Mouse (Mus musculus) large intestine, adult 2 months (tissue): ENCODE results near the gene Epas1. TPM values are rescaled to one million over a fixed set of nuclear protein-coding genes. Genes with fewer than 3 reads are reported as not detected.

ENCODE experiments used
- DNase-seq: peaks from one replicate; pipeline ENCODE4 v3.0.0-alpha.2; 2012; ENCODE audit warnings: low read depth, low spot score
- WGBS: fragments of 180-500 bp; shearing (Covaris S2); methylation state at CpG from one replicate; pipeline ENCODE4 v1.1.7; 2018; 5-methylcytosine and 5-hydroxymethylcytosine counted together
- polyA plus RNA-seq: library from polyadenylated mRNA; depleted of rRNA; stranded (reverse); fragments of >200 nt; gene quantifications from 2 replicates; pipeline ENCODE4 v1.2.3, GENCODE M21; 2012

Gene Epas1
- polyA plus RNA-seq, 1 experiment, result 17.6 TPM

DNA sequence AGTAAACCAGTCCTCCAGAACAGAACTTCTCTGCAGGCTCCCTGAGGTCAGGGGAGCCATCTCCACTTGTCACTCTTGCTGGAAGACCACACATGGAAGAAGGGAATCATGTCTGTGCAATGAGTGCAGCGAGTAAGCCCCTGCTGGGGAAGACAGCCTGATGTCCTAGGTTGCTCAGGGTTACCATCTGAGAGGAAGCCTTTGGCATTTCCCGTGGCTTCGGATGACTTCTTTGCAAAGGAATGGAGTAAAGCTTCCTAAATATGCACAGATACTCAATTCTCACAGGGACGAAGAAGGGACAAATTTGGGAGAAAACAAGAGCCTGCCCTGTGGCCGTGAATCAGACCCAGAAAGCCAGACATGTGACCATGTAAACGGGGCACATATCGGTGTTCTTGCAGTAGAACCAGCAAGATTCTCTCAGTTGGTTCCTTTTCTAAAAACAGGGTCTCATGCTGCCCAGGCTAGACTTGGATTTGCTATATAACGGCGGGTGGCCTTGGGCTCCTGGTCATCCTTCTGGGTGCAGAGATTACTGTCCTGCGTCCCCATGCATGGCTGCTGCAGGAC lies 31.0 kb downstream of the Epas1 start:
- DNase-seq, result no peak
- 77% methylated on average over 10 of the region's 10 CpGs for WGBS

DNA sequence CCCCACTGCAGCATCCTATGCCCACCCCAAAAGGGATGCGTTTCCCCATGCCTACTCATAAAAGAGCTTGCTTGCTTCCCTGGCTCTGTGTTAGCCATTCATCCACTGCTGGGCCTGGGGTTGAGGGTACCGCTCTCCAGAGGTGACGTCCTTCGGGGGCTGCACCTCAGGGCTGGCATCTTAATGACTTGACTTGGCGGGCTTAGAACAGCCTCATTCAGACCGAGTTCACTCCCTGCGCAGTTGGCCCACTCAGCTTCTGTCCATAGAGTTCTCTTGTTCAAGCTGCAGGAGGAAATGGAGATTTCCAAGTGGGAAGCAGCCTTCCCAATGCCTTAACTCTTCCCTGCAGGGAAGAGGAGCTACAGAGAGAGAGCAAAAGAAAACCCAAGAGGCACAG lies 32.1 kb downstream of the Epas1 start:
- WGBS, result 73% methylated on average over 7 of the region's 7 CpGs
- no peak for DNase-seq

DNA sequence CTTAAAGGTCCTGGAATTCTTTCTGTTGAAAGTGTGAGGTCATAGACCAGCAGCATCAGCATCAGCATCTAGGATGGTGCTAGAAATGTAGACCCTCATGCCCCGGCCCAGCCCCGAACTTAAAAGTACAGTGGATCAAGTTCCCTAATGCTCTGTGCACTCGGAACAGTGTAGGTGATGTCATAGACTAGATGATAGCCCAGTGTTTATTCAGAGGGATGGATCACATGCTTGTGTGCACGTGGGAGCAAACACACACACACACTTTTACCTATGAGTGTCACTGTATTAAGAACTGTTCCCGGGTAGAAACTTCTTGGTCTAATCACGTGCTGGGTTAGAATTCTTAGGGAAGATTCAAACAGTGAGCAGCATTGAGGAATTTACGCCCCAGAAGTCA lies 33.0 kb downstream of the Epas1 start:
- 68% methylated on average over 7 of the region's 7 CpGs for WGBS
- no peak for DNase-seq

DNA sequence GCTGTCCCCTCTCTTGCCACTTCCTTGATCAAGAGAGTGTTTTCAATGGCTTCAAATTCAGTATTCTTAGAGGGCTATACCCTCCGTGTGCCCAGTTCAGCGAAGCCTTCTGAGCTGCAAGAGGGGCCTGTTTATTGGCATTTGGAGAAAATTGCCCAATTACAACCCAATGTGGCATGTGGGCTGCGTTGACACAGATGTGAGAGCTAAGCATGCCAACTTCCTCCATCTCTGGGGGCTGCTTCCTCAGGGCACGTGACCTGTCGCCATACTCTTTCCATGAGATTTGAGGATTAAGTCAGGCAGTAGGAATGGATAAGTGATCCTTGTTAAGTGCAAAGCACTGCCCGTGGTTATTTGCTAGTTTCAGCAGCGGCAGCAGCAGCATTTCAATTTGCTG lies 34.3 kb downstream of the Epas1 start:
- 73% methylated on average over 7 of the region's 7 CpGs for WGBS
- no peak for DNase-seq

DNA sequence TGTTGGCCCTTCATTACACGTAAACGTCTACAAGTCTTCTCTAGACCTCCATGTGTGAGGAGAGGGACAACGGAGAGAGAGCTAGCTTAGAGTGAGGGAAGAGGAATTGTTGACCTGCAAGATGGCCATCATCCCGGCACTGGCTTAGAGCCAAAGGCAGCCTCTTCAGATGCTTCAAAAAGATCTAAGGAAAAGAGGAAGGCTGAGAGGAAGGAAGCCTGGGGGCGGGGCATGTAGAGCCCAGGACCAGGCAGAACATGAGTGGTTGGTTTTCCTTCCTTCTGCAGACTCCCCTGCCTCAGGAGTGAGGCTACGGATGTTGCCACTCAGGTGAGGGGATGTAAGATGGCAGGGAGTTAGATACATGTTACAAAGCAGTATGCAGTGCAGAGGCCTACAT lies 34.8 kb downstream of the Epas1 start:
- WGBS, result 75% methylated on average over 6 of the region's 6 CpGs
- DNase-seq, result no peak

DNA sequence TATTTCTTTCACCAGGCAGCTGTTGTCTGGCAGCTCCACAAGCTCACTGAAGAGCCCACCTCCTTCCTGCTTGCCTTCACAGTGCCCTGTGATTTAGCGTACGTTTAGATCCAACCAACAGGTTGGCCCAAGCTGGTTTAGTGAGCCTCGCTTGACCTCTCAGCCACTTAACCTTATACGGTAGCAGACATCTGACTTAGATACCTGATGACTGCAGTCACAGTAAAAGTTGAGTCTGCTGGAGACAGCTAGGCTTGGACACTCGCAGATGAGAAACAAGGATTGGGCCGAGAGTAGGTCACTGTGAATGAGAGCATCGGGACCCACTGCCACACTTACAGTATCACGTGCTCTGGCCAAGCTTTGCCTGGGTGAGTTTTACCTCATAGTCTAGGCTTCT lies 38.4 kb downstream of the Epas1 start:
- no peak for DNase-seq
- 87% methylated on average over 8 of the region's 8 CpGs for WGBS

DNA sequence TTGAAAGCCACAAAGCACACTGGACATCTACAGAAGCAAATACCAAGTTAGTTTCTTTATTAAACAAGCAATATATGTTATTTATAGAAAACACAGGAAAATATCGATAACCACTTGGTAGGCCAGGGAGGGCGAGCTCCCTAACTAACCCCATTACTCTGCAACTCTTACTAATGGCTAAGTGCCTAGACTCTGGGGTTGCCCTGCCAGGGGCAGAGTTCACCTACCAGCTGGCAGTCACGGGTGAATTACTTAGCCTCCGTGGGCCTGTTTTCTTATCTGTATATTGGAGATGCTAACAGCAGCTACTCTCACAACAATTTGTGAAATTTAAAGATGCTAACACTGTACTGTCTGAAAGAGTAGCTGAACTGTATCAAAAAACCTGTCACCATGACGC lies 42.3 kb downstream of the Epas1 start:
- no peak for DNase-seq

DNA sequence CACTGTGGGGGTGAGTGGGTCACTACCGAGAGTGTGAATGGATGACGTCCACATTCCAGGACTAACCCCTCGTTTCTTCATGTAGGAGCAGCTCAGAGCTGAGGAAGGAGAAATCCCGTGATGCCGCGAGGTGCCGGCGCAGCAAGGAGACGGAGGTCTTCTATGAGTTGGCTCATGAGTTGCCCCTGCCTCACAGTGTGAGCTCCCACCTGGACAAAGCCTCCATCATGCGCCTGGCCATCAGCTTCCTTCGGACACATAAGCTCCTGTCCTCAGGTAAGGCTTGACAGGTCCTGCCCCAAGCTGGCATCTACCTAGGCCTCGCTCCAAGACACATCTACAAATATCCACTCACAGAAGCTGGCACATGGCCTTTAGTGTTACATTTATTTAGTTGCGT lies 43.5 kb downstream of the Epas1 start:
- no peak for DNase-seq
- 92% methylated on average over 13 of the region's 13 CpGs for WGBS

More for the DNA sequence above, 42.3 kb downstream of the Epas1 start:
- WGBS, result 57% methylated on average over 5 of the region's 5 CpGs

DNA sequence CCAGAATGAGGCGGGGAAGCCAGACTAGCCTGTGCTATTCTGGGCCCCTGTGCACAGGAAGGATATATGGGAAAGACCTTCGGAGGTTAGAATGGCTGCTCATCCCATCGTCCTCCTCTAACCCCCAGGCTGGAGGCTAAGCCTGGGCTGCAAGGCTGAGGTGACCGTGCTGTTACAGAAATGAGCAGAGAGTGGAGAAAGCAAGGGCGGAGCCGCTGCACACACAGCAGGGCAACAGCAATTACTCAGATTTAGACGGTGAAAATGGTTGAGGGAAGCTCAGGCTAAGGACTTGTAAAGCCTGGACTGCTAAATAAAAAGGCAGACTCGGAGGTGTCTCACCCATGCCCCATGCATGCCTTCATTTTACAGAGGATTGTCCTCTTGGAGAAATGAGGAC lies 45.0 kb downstream of the Epas1 start:
- no peak for DNase-seq
- WGBS, result 60% methylated on average over 8 of the region's 8 CpGs

DNA sequence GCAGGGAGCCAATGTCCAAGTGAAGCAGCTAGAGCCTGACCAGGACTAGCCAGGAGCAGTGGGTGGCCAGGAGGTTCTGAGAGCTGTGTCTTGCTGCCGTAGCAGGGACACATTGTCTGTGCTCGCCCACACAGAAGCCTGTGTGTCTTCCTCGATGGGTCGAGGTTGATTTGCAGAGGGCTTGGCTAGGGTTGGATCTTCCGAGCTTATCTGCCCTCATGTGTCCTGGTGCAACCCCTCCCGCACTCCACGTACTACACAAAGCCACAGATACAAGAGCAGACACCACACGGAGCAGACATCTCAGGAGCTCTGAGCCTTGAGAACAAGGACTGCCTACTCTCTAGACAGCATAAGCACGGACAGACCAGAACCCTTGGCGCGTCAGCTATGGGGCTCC lies 45.5 kb downstream of the Epas1 start:
- no peak for DNase-seq
- 88% methylated on average over 11 of the region's 11 CpGs for WGBS

DNA sequence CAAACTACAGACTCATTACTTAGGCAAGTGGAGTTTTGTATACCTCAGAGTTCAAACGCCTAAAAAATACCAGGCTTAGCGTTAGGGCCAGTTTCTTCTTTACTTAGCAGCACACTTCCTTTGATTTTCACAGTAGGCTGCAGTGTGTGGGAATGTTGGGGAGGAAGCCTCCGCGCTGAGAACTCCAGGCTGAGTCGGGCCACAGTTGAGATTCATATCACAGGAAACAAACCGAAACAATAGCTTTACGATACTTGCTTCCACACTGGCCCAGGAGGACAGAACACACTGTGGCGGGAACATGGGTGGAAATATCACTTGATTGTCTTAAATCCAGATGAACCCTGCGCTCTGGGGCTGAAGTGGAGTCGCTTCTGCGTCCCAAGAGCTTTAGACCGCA lies 47.0 kb downstream of the Epas1 start:
- DNase-seq, result no peak
- 22% methylated on average over 12 of the region's 12 CpGs for WGBS

DNA sequence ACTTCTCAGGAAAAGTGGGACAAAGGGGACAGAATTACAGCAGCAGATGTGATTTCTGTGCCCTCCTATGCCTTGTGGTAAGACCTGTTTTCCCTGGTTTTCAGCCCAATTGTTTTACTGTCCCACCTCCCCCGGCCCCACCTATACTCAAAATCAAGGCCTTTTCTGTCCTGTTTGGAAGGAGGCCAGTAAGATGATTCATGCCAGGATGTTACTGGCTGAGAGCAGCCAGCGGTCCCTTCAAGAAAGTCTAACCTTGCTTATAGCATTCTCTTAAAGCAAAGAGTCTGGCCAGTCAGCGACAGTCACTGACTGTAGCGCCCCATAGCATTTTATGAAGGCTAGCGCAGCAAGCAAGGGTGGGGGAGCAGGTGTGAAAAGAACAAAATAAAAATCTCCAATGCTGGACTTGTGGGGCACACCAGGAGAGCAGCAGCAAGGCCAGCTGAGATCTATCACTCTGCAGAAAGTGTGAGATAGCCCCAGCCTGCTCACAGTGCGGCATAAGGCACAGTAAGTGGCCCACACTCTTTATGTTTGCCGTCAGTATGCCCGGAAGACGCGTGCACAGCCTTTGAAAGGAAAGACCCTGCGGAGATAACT lies 47.8 kb downstream of the Epas1 start:
- DNase-seq, result no peak
- 25% methylated on average over 11 of the region's 11 CpGs for WGBS

DNA sequence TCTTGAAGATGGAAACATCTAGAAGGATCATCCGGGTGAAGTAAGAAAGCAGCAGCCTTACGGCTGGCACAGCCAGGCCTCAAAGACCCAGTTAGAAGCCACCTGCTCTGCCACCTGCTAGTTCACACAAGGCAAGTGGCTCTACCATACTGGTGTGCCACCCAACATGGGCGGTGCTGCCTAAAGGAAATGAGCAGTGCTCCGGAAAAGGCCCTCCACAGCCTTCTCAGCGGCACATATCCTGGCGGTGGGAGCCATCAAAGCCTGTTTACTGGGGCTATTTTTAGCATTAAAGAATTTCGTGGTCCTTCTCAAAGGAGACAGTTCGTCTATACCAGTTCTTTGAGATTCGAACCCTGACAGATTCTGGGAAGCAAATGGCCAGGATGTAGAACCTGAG lies 48.4 kb downstream of the Epas1 start:
- DNase-seq, result no peak
- 23% methylated on average over 9 of the region's 9 CpGs for WGBS

DNA sequence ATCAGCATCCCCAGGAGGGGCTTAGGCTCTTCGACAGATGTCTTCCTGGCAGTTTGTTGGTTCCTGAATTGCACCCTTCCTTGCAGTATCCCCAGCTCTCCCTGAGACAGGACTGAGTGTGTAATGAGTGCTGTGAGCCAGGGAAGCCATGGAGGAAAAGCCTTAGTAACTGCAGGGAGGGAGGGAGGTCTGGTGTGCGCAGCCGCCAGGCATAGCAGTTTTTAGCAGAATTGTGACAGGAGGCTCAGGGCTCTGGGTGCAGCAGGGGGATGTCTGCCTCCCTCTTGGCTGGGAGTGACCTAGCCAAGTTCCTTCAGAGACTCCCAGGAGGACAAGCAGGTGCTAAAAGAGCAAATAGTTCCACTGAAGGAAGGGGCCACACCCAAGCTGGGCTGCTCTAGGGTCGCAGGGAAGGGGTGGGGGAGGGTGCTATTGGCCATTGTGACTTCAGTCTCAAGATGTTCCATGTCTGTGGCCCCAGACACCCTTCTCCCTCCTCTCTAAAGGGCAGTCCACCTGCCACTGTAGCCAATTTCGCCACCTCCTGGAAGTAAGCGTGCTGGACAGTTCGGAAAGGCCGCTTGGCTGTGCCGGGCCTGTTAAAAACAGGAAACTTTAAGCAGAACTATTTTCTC lies 49.0 kb downstream of the Epas1 start:
- DNase-seq, result no peak
- 41% methylated on average over 9 of the region's 9 CpGs for WGBS

DNA sequence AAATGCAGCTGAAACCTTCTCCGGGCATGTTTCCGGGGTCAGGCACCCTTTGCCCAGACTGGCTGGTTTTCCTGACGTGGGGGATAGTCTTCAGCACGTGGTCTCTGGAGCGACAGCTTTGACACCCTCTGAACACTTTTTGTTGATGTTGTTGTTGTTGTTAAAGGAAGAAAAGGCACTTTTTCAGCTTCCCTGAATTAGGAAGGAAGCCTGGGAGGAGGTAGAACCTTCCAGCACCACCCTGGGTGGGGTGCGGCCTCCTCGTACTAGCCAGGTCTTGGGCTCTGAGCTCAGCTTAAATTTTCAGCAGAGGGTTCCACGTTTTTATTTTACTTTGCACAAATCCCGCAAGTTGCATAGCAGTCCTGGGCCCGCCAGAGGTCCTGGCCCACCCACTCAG lies 49.6 kb downstream of the Epas1 start:
- no peak for DNase-seq
- WGBS, result 68% methylated on average over 10 of the region's 10 CpGs

DNA sequence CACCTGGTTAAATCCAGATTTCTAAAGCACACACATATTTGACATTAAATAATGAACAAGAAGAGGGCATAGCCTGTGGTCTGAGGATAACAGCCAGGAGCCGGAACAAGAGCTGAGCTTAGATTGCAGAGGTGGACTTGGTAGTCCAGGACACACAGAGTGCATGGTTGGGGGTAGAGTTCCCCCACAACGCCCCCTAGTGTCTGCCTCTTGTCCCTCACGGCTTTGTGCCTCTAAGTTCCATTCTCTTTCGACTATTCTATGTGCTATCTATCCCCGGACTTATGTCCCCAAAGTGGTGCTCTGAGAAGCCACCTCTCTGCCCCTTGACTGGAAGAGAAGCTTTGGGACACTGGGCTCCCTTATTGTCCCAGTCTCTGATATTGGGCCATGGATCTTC lies 50.2 kb downstream of the Epas1 start:
- 83% methylated on average over 5 of the region's 5 CpGs for WGBS
- DNase-seq, result no peak

DNA sequence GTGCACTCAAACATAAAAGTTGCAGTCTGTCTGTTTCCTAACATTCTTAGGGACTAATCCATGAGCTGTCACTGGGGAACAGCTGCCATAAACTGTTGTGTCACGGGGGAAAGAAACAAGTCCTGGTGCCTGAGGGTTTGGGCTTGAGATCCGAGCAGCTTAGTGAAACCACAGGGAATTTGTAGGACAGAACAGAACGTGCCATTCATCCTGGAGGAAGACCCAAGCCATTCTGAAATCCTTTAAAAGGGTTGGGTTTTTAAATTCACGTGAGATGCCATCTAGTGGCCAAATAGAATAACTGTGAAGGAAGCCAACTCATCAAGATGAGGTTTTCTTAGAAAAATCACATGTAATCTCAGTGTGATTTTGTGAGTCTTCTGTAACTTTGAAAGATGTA lies 58.5 kb downstream of the Epas1 start:
- WGBS, result 7% methylated on average over 4 of the region's 4 CpGs
- no peak for DNase-seq

DNA sequence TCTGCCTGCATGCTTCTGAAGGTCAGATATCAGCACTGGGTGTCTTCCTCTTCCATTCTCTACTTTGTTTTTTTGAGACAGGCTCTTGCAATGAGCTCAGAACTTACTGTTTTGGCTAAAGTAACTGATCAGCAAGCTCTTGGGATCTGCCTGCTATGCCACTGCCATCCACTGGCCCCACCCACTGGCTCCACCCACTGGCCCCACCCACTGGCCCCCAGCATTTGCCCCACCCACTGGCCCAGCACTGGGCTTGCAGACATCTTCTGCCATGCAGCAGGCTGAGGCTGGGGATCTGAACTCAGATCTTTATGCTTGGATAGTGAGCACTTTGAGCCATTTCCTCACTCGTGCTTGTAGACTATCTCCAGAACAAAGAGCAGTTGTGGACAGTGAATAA lies 60.8 kb downstream of the Epas1 start:
- DNase-seq, result no peak

DNA sequence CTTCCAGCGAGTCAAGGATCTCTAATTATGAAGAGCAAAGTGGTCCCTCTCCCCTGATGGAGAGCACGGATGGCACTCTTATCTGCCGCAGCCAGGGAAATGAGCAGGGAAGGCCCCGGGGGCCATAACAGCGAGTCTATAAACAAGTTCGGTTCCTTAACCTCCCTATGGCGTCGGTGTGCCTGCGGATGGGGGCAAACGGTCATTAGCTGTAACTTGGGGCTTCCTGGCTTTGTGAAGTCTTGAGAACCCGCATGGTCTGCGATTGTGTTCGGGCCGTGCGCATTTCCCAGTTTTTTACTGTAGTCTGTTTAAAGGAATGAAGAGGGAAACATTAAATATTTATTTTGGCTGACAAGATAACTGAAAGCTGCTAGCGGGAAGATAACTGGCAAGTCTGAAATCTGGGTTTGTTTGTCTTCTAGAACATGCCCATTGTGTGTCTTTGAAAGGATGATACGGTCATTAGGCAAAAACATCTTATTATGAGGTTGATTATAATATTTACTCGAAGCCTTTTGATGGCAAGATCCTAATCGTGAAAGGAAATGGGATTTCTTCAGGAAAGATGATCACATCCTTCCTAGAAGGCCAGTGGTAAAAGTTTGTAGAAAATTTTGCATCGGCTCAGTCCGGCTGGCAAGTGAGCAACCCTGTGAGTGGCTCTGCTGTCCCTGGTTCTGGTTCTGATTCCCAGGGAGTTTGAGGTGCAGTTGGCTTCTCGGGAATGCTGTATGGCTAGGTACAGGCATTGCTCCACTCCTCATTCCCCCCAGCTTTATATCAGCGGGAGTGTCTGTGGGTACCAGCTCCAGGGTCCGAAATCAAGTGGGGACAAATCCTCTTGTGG lies 61.7 kb downstream of the Epas1 start:
- DNase-seq, result no peak
- 71% methylated on average over 24 of the region's 24 CpGs for WGBS

More for the DNA sequence above, 60.8 kb downstream of the Epas1 start:
- 22% methylated on average over 1 of the region's 1 CpGs for WGBS

DNA sequence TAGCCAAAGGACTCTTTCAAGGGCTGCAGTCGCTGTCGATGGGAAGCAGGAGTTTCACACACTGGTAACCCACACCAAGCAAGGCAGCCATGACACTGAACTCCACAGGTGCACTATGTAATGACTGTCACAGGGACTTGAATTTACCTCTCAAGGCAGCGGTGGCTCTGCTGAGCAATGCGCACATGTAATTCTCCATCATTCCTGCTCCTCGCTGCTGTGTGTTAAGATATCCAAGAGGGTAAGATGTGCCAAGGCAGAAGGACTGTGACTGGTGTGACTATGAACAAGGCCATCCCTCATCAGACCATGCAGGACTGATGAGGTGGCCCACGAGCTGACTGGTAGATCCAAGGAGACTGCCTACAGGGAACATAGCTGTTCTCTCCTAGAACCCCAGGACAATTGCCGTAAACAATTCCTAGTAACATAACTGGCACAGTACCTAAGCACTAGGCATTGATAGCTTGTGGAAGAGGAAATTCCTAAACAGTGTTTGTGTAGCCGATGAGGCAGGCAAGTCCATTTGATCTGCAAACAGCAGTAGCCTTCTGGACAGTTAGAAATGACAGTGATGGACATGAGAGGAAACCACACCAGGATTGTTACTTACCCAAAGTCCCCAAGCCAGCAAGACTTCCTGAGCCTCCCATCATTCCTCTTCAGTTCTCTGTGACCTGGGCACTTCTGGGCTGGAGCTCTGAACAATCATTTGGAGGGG lies 68.7 kb downstream of the Epas1 start:
- 91% methylated on average over 8 of the region's 8 CpGs for WGBS
- no peak for DNase-seq
